Mouse (Mus musculus): ENCODE measurements around the gene Tap1. TPM values are rescaled to one million over a fixed set of nuclear protein-coding genes. Genes with fewer than 3 reads are reported as not detected.
A peak's percentile ranks its signal among the peaks of the same experiment; 100 is the strongest.
"Not testable (repeated sequence)": the region's sequence is repeated elsewhere in the genome, so short reads cannot be mapped to it uniquely, and the experiment has no call there.

Gene Tap1
- 27.6 and 30.5 TPM in 2 replicates for total RNA-seq (2015)
- 62.5 and 82.8 TPM in 2 replicates for total RNA-seq (2017)

GRCm38 (mm10) chr17:34187261-34187916, at the start of gene Tap1, which contains the start of gene Psmb9:
TSS of gene Tap1 (plus strand) at chr17:34187553.
TSS of gene Psmb9 (minus strand) at chr17:34187764.
- peak; percentile 85 for ATAC-seq (replicated peaks; ENCODE audit: poor library complexity)

- no peak for ATAC-seq (replicated peaks; ENCODE audit: poor library complexity)
Observed at GRCm38 (mm10) chr17:34137601-34138000, 49.8 kb upstream of the Tap1 start.

DNA sequence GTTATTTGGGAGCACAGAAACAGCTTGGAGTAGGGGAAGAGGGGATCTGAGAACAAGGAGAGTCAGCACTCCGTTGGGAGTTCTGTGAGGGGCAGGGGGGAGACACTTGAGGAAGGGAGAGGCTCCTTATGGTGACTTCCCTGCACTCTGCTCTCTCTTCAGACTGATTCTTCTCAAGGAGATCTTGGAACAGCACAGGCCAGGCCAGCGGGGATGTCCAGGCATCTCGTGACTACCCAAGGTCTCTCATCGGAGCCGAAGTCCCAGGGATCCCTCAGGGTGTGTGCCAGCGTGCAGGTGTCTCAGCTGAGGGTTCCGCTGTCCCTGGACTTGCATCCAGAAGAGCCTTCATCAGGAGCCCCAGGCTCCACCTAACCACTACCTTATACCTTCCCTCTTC, 48.7 kb upstream of the Tap1 start:
- no peak for ATAC-seq (replicated peaks; ENCODE audit: poor library complexity)

DNA sequence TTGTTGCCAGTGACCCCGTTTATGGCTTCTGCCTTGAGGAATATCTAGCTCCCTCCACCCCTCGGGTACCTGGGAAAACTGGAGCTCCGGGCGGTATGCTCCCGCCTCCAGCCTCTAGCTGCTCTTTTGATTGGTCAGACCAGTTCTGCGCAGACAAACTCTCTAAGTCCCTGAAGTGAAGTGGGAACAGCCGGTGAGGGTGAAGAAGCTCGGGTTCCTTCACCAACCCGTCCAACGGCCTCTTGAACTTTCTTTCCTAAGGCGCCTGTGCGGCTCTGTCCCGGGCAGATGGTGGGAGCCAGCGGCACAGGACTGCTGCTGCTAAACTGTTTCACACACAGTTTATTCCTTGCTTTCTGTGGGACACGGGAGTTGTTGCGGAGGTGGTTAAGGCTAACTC, 47.9 kb upstream of the Tap1 start:
- no peak for ATAC-seq (replicated peaks; ENCODE audit: poor library complexity)

DNA sequence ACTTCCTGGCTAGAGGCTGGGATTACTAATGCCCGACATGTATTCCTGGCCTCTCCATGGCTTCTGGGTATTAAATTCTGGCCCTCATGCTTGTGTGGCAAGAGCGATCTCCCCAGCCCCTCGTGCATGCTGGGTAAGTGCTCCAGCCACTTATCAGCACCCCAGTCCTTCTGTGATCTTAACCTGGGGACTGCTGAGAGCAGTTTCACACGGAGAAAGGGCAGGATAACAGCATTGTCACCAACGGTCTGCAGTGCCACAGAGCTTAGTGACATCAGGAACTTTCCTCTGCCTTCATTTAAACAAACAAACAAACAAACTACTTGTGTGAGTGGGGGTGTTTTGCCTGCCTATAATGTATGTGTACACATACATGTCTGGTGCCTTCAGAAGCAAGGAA, 47.1 kb upstream of the Tap1 start:
- ATAC-seq (replicated peaks; ENCODE audit: poor library complexity): 0 out of 2 replicates have a peak, but pooled peaks have one; percentile 9

GRCm38 (mm10) chr17:34141448-34141847, 45.9 kb upstream of the Tap1 start:
- ATAC-seq (replicated peaks; ENCODE audit: poor library complexity): no peak

- peak; percentile 14; the same call in 1 of the 2 replicates for ATAC-seq (replicated peaks; ENCODE audit: poor library complexity)
Observed at GRCm38 (mm10) chr17:34142456-34143010, 44.8 kb upstream of the Tap1 start.

DNA sequence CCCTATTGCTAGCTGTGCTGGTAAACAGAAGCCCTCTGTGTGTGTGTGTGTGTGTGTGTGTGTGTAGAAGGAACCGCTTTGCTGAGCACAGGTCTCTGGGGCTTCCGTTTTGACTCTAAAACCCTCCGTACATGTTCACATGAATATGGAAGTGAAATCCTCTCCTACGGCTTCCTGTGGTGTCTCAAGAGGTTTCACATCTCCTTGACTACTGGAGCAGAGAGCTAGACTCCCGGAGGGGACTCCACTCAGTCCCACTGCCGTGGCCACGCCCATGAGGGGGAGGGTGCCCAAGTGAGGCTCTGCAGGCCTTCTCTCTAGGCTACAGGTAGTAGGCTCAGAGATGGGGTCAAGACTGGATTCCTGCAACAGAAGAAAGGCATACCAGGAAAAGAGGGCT, 44.3 kb upstream of the Tap1 start, which contains the start of gene H2-DMb2:
TSS of gene H2-DMb2 (plus strand) at position 275 of the 400 bp plus-strand sequence.
- ATAC-seq (replicated peaks; ENCODE audit: poor library complexity): peak; percentile 88

- ATAC-seq (replicated peaks; ENCODE audit: poor library complexity): peak; percentile 17; the same call in 1 of the 2 replicates
Observed at GRCm38 (mm10) chr17:34143461-34143860, 43.9 kb upstream of the Tap1 start.

DNA sequence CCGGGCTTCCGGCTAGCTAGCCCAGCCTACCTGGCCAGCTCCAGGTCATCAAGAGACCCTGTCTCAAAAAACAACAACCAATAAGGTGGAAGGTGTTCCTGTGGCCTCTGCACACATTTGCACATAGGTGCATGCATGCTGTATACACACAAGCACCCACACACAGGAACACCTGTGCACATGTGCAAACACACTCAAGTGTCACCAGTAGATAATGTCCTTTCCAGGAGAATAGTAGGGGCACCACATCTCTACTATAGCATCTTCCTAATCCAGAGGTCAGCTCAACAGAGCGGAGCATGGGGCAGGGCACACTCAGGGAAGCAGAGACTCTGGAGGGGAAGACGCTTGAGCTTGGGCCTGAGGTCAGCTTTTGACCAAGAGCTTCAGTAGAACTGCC, 43.1 kb upstream of the Tap1 start:
- not testable (repeated sequence) for ATAC-seq (replicated peaks; ENCODE audit: poor library complexity)

DNA sequence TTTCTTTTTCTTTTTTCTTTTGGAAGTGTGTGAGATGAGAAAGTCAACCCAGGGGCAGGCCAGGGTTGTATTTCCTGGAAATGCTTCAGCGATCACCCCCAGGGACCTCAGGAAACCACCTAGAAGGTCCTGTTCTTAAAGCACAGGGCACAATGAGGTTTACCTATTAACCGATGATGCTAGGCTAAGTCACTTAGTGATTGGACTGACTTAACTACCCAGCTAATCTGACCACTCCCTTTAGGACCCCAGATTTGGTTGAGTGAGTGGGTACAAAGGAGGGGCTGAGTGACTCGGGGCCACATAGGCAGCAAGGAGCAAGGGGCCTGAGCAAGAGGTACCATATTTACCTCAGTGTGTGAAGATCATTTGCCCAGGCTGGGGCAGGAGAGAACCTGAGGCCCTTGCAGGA, 42.4 kb upstream of the Tap1 start:
- ATAC-seq (replicated peaks; ENCODE audit: poor library complexity): no peak

- ATAC-seq (replicated peaks; ENCODE audit: poor library complexity): peak; percentile 90
Observed at GRCm38 (mm10) chr17:34152923-34153322, 34.4 kb upstream of the Tap1 start, which contains the start of gene H2-DMb1. TSS of gene H2-DMb1 (plus strand) at chr17:34153072.

- ATAC-seq (replicated peaks; ENCODE audit: poor library complexity): no peak
Observed at GRCm38 (mm10) chr17:34155534-34155933, 31.8 kb upstream of the Tap1 start.

DNA sequence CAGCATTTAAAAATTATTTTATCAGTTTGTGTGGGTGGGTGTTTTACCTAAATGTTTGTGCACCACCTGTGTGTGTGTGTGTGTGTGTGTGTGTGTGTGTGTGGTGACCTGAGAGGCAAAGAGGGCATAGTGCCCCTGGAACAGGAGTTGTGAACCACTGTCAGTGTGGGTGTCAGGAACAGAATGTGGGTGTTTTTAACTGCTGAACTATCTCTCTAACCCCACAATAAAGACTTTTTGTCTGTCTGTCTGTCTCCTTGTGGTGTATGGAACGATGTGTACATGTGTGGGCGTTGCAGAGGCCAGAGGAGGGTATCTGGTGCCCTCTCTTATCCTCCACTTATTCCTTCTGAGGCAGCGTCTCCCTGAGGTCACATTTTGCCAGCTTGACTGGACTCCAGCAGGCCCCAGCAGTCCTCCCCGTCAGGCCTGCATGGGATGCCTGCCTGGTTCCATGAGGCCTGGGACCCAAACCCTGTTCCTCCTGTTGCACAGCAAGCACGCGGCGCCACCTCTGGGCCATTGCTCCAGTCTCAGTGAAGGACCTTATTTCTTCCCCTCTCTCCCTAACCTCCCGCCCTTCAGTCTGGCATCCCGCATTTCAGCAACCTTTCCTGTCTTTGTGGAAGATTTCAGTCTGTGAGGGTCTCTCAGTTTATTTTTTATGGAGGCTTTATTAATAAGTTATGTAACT, 23.0 kb upstream of the Tap1 start:
- ATAC-seq (replicated peaks; ENCODE audit: poor library complexity): peak; percentile 52; the same call in 1 of the 2 replicates

- ATAC-seq (replicated peaks; ENCODE audit: poor library complexity): peak; percentile 66
Observed at GRCm38 (mm10) chr17:34165033-34165730, 22.2 kb upstream of the Tap1 start.

DNA sequence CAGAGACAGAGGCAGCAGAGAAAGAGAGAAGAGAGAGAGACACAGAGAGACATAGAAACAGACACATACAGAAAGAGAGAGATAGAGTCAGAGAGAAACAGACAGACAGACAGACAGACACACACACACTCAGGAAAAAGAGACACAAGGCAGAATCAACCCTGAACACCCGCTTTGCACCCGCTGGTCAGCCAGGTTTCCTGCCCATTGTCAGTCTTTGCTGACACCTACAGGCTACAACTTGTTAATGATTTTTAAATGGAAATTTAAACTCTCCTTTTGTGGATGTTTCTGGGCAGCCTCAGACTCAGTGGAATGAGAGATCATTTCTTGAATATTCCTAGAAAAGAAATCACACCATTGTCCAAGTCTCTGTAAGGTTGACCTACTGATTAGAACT, 18.1 kb upstream of the Tap1 start:
- ATAC-seq (replicated peaks; ENCODE audit: poor library complexity): peak; percentile 53

- 0 out of 2 replicates have a peak, but pooled peaks have one; percentile 21 for ATAC-seq (replicated peaks; ENCODE audit: poor library complexity)
Observed at GRCm38 (mm10) chr17:34170487-34170876, 16.9 kb upstream of the Tap1 start.

- peak; percentile 93 for ATAC-seq (replicated peaks; ENCODE audit: poor library complexity)
Observed at GRCm38 (mm10) chr17:34170877-34171498, 16.4 kb upstream of the Tap1 start.

DNA sequence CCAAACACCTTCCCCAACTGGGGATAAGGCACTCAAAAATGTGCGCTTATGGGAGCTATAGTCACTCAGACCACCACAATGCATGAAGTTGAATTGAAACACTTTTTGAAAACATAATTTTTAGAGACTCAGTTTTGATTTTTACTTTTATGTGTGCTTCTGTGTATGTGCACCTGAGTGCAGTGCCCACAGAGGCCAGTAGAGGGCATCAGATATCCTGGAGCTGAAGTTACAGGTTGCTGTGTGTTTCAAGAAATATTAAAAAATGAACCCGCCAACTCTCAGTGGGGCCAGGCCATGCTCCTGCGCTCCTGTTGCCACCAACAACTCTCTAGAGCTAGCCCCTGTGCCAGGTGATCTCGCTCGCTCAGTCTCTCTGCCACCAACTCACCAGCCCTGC, 14.8 kb upstream of the Tap1 start:
- ATAC-seq (replicated peaks; ENCODE audit: poor library complexity): no peak

DNA sequence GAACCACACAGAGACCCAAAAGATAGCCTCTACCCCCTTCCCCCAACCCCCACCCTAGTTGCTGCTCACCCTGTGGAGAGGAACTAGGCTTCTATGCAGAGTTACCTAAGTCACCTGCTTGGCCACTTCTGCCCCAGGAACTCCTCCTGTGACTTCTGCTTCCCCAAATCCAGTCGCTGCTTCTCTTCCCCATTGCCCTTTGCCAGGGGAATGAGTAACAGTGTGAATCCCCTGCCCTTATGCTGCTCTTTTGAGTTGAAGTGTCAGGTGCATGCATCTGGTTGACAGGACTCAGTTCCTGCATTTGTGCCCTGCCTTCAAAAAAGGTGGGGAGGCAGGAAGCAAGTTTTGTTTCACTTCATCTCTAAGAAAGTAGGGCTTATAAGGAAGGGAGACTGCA, 13.3 kb upstream of the Tap1 start:
- ATAC-seq (replicated peaks; ENCODE audit: poor library complexity): no peak

DNA sequence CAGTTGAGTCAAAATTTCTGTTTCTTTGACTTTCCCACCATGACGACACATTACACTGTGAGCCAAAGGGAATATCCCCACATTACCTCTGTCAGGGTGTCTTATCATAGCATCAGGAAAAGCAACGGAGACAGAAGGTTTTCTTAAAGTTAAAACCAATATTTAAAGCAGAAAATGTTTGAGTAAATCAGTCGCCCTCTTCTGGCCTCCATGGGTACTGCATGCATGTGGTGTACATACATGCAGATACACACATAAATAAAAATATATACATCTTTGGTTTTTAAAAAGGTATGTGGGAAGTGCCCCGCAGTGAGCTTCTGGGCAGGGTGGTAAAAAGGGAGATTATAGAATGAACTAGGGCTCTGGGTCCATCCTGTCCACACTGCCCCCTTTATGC, 10.2 kb upstream of the Tap1 start:
- ATAC-seq (replicated peaks; ENCODE audit: poor library complexity): no peak

All from megakaryocyte progenitor cell, adult 5-6 weeks (primary cell).